Mouse (Mus musculus): ENCODE results near the gene Zfp526.

Zfp526 gene

GRCm38 (mm10) chr7:25210482-25210881 lies 10.7 kb upstream of the Zfp526 start:
- DNase-seq = no peak

- DNase-seq = no peak
Observed at GRCm38 (mm10) chr7:25213099-25213498, 8.1 kb upstream of the Zfp526 start.

- no peak for DNase-seq
Observed at GRCm38 (mm10) chr7:25214172-25214571, 7.1 kb upstream of the Zfp526 start.

- peak; percentile 61 for DNase-seq
Observed at GRCm38 (mm10) chr7:25217653-25218395, 3.4 kb upstream of the Zfp526 start.

GRCm38 (mm10) chr7:25218705-25219415 lies 2.4 kb upstream of the Zfp526 start:
- DNase-seq = peak; percentile 47

GRCm38 (mm10) chr7:25219416-25219750 lies 1.8 kb upstream of the Zfp526 start:
- DNase-seq = no peak

- peak; percentile 98 for DNase-seq
Observed at GRCm38 (mm10) chr7:25219756-25220456, 1.3 kb upstream of the Zfp526 start.

GRCm38 (mm10) chr7:25220457-25221101 lies 646 bp upstream of the Zfp526 start, which contains the start of gene Dedd2:
TSS of gene Dedd2 (minus strand) at chr7:25220615.
- peak; percentile 57 for DNase-seq

- DNase-seq = no peak
Observed at GRCm38 (mm10) chr7:25222275-25222967, 1.2 kb downstream of the Zfp526 start.

- no peak for DNase-seq
Observed at GRCm38 (mm10) chr7:25227523-25228300, 6.5 kb downstream of the Zfp526 start.

- DNase-seq = no peak
Observed at GRCm38 (mm10) chr7:25230690-25231285, 9.6 kb downstream of the Zfp526 start.

- no peak for DNase-seq
Observed at GRCm38 (mm10) chr7:25232101-25232648, 10.9 kb downstream of the Zfp526 start.

GRCm38 (mm10) chr7:25233061-25233460 lies 11.8 kb downstream of the Zfp526 start:
- no peak for DNase-seq

GRCm38 (mm10) chr7:25235526-25235925 lies 14.3 kb downstream of the Zfp526 start:
- DNase-seq = no peak

GRCm38 (mm10) chr7:25237249-25238014 lies 16.2 kb downstream of the Zfp526 start, which contains the start of gene Gsk3a:
TSS of gene Gsk3a (minus strand) at chr7:25237851.
- peak; percentile 99 for DNase-seq

GRCm38 (mm10) chr7:25238015-25238706 lies 16.9 kb downstream of the Zfp526 start:
- DNase-seq = peak; percentile 97

- peak; percentile 94 for DNase-seq
Observed at GRCm38 (mm10) chr7:25238829-25239623, 17.8 kb downstream of the Zfp526 start.

GRCm38 (mm10) chr7:25240631-25241030 lies 19.4 kb downstream of the Zfp526 start:
- no peak for DNase-seq

- DNase-seq = peak; percentile 79
Observed at GRCm38 (mm10) chr7:25241062-25241461, 19.8 kb downstream of the Zfp526 start.
